Mouse (Mus musculus) intestine, postnatal 0 days (tissue): ENCODE data around the gene Rac3. TPM values are rescaled to one million over a fixed set of nuclear protein-coding genes. Genes with fewer than 3 reads are reported as not detected.
"Not testable (repeated sequence)": the region's sequence is repeated elsewhere in the genome, so short reads cannot be mapped to it uniquely, and the experiment has no call there.

Experiments
- ATAC-seq: fragments of 200-750 bp; cut with Nextera tagmentation; 2 replicates; pipeline ENCODE4 v1.8.0; 2017; ENCODE audit warnings: mild to moderate bottlenecking, moderate TSS enrichment, moderate library complexity
- H3K27ac ChIP-seq: fragments of 300-500 bp; sonication (generic); 2 replicates; pipeline ENCODE4 v1.5.1; 2014; ENCODE audit warnings: mild to moderate bottlenecking, low read depth, low read length, moderate library complexity
- H3K27me3 ChIP-seq: fragments of 300-500 bp; sonication (generic); replicated peaks from 2 replicates; pipeline ENCODE4 v1.6.1; 2014; ENCODE audit warnings: low read length, mixed read lengths; ENCODE audit not compliant: control insufficient read depth, insufficient read depth
- H3K36me3 ChIP-seq: fragments of 300-500 bp; sonication (generic); 2 replicates; pipeline ENCODE4 v1.6.1; 2014; ENCODE audit warnings: mild to moderate bottlenecking, moderate library complexity; ENCODE audit not compliant: control insufficient read depth, insufficient read depth
- H3K4me1 ChIP-seq: fragments of 300-500 bp; sonication (generic); replicated peaks from 2 replicates; pipeline ENCODE4 v1.6.1; 2014; ENCODE audit warnings: antibody characterized with exemption, low read length, mixed read lengths; ENCODE audit not compliant: control insufficient read depth, insufficient read depth
- H3K4me2 ChIP-seq: fragments of 300-500 bp; sonication (generic); replicated peaks from 2 replicates; pipeline ENCODE4 v1.6.1; 2014; ENCODE audit warnings: low read depth, mild to moderate bottlenecking, moderate library complexity
- H3K4me3 ChIP-seq: fragments of 300-500 bp; sonication (generic); 2 replicates; pipeline ENCODE4 v1.5.1; 2014; ENCODE audit warnings: low read depth, low read length
- H3K9ac ChIP-seq: fragments of 300-500 bp; sonication (generic); 2 replicates; pipeline ENCODE4 v1.6.1; 2014; ENCODE audit warnings: mild to moderate bottlenecking, low read depth, low read length
- H3K9me3 ChIP-seq: fragments of 300-500 bp; sonication (generic); 2 replicates; pipeline ENCODE4 v1.6.1; 2016; ENCODE audit warnings: mixed run types; ENCODE audit not compliant: control insufficient read depth
- CTCF ChIP-seq: sonication (generic); IDR thresholded peaks from 2 replicates; pipeline ENCODE4 v1.5.1; 2016; ENCODE audit warnings: low read depth, mild to moderate bottlenecking, control low read depth, antibody characterized with exemption, moderate library complexity
- WGBS: fragments of 180-500 bp; shearing (Covaris S2); extraction: QIAGEN DNeasy Blood & Tissue Kit; methylation state at CpG from one replicate; pipeline ENCODE4 v1.1.7; 2014; 5-methylcytosine and 5-hydroxymethylcytosine counted together
- polyA plus RNA-seq: library from polyadenylated mRNA; unstranded; fragments of >200 nt; fragmentation: Nextera tagmentation; extraction: Ambion mirVana; gene quantifications from 2 replicates; pipeline ENCODE4 v1.2.1, GENCODE M21; 2015

Rac3 gene
- polyA plus RNA-seq: 9.0 TPM in 2 replicates

DNA sequence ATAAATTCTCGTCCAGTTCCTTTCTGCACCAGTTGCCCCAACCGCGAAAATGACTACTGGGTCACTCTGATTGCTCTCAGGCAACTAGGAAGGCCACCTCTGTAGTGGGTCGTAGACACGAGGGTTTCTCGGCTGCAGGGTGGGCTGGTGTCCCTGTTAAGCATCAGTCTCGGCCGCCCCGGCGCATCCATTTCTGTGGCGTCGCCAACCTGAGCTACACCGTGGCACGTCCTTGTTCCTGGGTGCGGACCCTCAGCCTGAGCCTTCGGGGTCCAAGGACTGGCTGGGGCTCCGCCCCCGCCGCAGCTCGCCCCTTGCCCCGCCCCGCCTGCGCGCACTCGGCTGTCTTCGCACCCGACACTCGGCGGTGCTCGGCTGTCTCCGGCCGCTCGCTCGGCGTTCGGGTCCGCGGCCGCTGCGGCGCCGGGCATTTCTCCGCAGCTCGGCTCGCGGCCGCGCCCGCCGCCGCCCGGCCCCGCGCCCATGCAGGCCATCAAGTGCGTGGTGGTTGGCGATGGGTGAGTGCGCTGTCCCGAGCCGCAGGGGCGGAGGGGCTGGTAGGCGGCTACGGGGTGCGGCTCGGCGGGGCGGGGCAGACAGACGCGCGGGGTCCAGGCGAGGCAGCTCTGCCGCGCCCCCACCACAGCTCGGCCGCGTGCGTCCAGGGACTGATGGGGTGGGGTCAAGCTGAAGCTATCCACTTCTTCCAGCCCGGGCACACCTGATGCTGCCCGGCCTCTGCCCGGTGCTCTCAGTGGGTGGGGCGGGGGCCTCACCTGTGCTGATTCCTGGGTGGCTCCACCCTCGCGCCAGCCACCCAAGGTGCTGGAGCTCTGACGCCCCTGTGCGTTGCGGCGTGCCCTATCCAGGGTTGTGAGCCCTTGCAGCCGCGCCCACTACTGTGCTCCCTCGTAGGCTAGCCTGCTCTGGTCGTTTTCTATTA lies at the start of gene Rac3:
TSS of gene Rac3 (plus strand) at position 347 of the 943 bp plus-strand sequence.
- Histone ChIP-seq H3K9me3 (no peaks in the 10 kb centered on the region), H3K4me1 (0 out of 2 replicates have a peak, but pooled peaks cover 16% of the 10 kb centered on the region), H3K27ac (no peak within 1 kb of the TSS), H3K9ac (peak within 1 kb of the TSS; percentile 66), H3K4me2 (peak within 1 kb of the TSS; percentile 95), H3K4me3 (peak within 1 kb of the TSS; percentile 50), H3K27me3 (no peaks in the 10 kb centered on the region), H3K36me3 (peaks cover 37% of the 10 kb centered on the region)
- no peak for TF ChIP-seq CTCF
- peak; percentile 56 for ATAC-seq
- WGBS: under 1% methylated on average over 86 of the region's 90 CpGs

GRCm38 (mm10) chr11:120672687-120673593 lies 48.3 kb upstream of the Rac3 start, which contains the start of gene Aspscr1:
Aspscr1 (plus strand) TSS chr11:120672973.
- WGBS: under 1% methylated on average over 80 of the region's 83 CpGs
- TF ChIP-seq CTCF: no peak
- peak; percentile 95 for ATAC-seq

GRCm38 (mm10) chr11:120673594-120674122 lies 47.6 kb upstream of the Rac3 start:
- peak; percentile 30; the same call in 1 of the 2 replicates for ATAC-seq
- WGBS: 23% methylated on average over 12 of the region's 12 CpGs
- TF ChIP-seq CTCF: no peak

More at GRCm38 (mm10) chr11:120672687-120673593, 48.3 kb upstream of the Rac3 start, which contains the start of gene Aspscr1:
- peak within 1 kb of the TSS; percentile 87 for H3K27ac ChIP-seq
- H3K27me3 ChIP-seq: no peaks in the 10 kb centered on the region
- no peaks in the 10 kb centered on the region for H3K9me3 ChIP-seq
- peak within 1 kb of the TSS; percentile 80 for H3K4me2 ChIP-seq
- H3K4me3 ChIP-seq: peak within 1 kb of the TSS; percentile 67
- H3K4me1 ChIP-seq: peaks cover 8% of the 10 kb centered on the region; the same call in 1 of the 2 replicates
- H3K36me3 ChIP-seq: peaks cover 9% of the 10 kb centered on the region; the same call in 1 of the 2 replicates
- peak within 1 kb of the TSS; percentile 75 for H3K9ac ChIP-seq

DNA sequence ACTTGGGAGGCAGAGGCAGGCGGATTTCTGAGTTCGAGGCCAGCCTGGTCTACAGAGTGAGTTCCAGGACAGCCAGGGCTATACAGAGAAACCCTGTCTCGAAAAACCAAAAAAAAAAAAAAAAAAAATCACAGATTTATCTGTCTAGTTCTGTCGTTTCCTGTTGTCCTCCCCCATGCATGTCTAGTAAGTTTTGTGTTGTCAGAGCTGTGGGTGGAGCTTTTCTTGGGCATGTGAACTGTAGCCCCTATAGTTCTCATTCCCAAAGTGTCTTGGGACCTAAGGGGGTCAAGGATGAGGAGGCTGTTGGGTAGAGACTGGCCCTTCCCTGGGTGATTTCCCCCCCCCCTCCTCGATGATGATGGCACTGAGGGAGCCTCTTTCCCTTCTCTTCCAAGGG lies 45.4 kb upstream of the Rac3 start:
- not testable (repeated sequence) for H3K4me3 ChIP-seq, H3K9me3 ChIP-seq, H3K4me2 ChIP-seq, H3K27ac ChIP-seq, ATAC-seq, H3K9ac ChIP-seq, H3K4me1 ChIP-seq, H3K27me3 ChIP-seq
- WGBS: 66% methylated on average over 3 of the region's 5 CpGs
- peaks cover 34% of the 10 kb centered on the region for H3K36me3 ChIP-seq

More at GRCm38 (mm10) chr11:120673594-120674122, 47.6 kb upstream of the Rac3 start:
- H3K4me2 ChIP-seq: peak overlapping the region; percentile 80
- H3K4me3 ChIP-seq: peak overlapping the region; percentile 67
- H3K36me3 ChIP-seq: peaks cover 16% of the 10 kb centered on the region; the same call in 1 of the 2 replicates
- H3K9ac ChIP-seq: peak overlapping the region; percentile 75
- no peaks in the 10 kb centered on the region for H3K27me3 ChIP-seq
- peaks cover 8% of the 10 kb centered on the region; the same call in 1 of the 2 replicates for H3K4me1 ChIP-seq
- H3K27ac ChIP-seq: peak overlapping the region; percentile 87
- no peaks in the 10 kb centered on the region for H3K9me3 ChIP-seq

DNA sequence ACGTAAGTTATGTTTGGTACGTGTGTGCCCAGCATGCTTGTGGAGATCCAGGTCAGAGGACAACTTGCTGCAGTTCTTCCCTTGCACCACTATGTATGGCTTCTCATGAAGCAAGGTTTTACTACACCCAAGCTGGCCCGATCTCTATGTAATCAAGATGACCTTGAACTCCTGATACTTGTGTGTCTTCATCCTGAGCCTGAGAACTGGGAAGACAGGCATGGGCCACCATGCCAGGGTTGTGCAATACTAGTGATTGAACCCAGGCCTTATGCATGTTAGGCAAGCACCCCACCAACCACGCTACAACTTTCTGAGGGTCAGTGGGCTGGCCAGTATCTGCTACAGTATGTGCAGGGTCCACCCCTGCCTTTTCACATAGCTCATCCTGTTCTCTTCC lies 44.3 kb upstream of the Rac3 start:
- peaks cover 42% of the 10 kb centered on the region for H3K36me3 ChIP-seq
- no peak overlapping the region for H3K4me2 ChIP-seq
- WGBS: 62% methylated on average over 4 of the region's 4 CpGs
- peaks cover 8% of the 10 kb centered on the region; the same call in 1 of the 2 replicates for H3K4me1 ChIP-seq
- no peak overlapping the region for H3K9ac ChIP-seq
- no peaks in the 10 kb centered on the region for H3K9me3 ChIP-seq
- no peaks in the 10 kb centered on the region for H3K27me3 ChIP-seq
- no peak overlapping the region for H3K4me3 ChIP-seq
- ATAC-seq: no peak
- no peak for TF ChIP-seq CTCF
- peak overlapping the region; percentile 22; the same call in 1 of the 2 replicates for H3K27ac ChIP-seq
